8 mouse cellular contexts compared by ENCODE assay signal in the genomic region with DNA sequence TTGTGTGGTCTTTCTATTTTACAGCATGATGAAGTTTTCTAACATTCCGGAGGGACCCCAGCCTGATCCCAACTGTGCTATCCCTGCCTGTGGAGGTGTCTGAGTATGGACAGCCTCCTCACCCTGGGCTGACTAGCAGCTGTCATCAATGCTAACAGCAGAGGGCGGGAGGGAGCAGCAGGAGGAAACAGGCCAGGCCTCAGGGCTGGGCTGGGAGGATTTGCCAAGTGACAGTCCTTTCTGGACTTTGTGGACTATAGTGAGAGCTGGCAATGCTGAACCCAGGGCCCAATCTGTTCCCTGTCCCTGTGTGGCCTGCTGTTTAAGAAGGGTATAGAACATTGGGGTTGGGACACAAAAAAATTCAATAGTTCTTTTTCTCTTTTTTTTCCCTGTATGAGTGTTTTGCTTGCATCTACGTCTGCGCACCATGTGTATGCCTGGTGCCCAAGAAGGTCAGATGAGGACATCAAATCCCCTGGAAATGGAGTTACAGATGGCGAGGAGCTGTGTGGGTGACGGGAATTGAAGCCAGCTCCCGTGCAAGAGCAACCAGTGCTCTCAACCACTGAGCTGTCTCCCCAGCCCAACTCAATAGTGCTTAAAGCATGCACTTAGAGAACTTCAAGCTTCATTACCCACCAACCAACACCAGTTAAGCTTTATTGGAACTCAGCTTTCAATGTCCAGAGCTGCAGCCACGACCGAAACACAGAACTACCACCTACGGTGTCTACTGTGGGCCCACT.
DNase-seq lines count a peak whose midpoint lies in the region; ATAC-seq and TF ChIP-seq lines count a peak whose summit lies in the region.

No protein-coding gene starts in this region.

- peaks cover 90% of the 10 kb centered on the region for H3K36me3 ChIP-seq in embryonic facial prominence, embryonic 13.5 days
- peaks cover 39% of the 10 kb centered on the region for H3K36me3 ChIP-seq in heart, embryonic 11.5 days (ENCODE audit: control insufficient read depth, insufficient read depth, low read length)
- peaks cover 9% of the 10 kb centered on the region; the same call in 1 of the 2 replicates for H3K36me3 ChIP-seq in liver, adult 2 months (ENCODE audit: control insufficient read depth, insufficient read depth, low read length)
- peaks cover 41% of the 10 kb centered on the region for H3K36me3 ChIP-seq in stomach, embryonic 15.5 days

- no peak for TF ChIP-seq POLR2A in liver, adult 2 months (IDR thresholded peaks at IDR 0.05; ENCODE audit: extremely low read depth, insufficient read depth, low read length)

- peak; percentile 93 for TF ChIP-seq CTCF in liver, adult 2 months (IDR thresholded peaks at IDR 0.05; ENCODE audit: low read depth, low read length)

- no peak for ATAC-seq in CD4-positive, CD25-positive, alpha-beta regulatory T cell, adult 4 months
- no peak for ATAC-seq in embryonic facial prominence, embryonic 13.5 days (ENCODE audit: insufficient number of reproducible peaks, insufficient read depth, low FRiP score, low TSS enrichment, low read depth)
- ATAC-seq in heart, embryonic 11.5 days (replicated peaks; ENCODE audit: insufficient number of reproducible peaks, low FRiP score, low TSS enrichment) = 0 out of 2 replicates have a peak, but pooled peaks have one; percentile 42
- peak; percentile 37; the same call in 1 of the 2 replicates for ATAC-seq in stomach, embryonic 15.5 days (ENCODE audit: insufficient read depth, low FRiP score, low read depth)

- H3K9me3 ChIP-seq in embryonic facial prominence, embryonic 13.5 days = no peaks in the 10 kb centered on the region
- H3K9me3 ChIP-seq in heart, embryonic 11.5 days (replicated peaks; ENCODE audit: control insufficient read depth, low read length) = no peaks in the 10 kb centered on the region
- no peaks in the 10 kb centered on the region for H3K9me3 ChIP-seq in stomach, embryonic 15.5 days

- no peak overlapping the region for H3K4me3 ChIP-seq in embryonic facial prominence, embryonic 13.5 days
- no peak overlapping the region for H3K4me3 ChIP-seq in heart, embryonic 11.5 days (ENCODE audit: low read depth, low read length)
- no peak overlapping the region for H3K4me3 ChIP-seq in liver, adult 2 months (ENCODE audit: insufficient read depth, low read depth, low read length)
- H3K4me3 ChIP-seq in stomach, embryonic 15.5 days (replicated peaks) = no peak overlapping the region

- H3K9ac ChIP-seq in embryonic facial prominence, embryonic 13.5 days = no peak overlapping the region
- no peak overlapping the region for H3K9ac ChIP-seq in heart, embryonic 11.5 days (ENCODE audit: low read depth, low read length)
- no peak overlapping the region for H3K9ac ChIP-seq in liver, adult 2 months (ENCODE audit: low read depth, low read length)
- H3K9ac ChIP-seq in stomach, embryonic 15.5 days = no peak overlapping the region

- no peaks in the 10 kb centered on the region for H3K27me3 ChIP-seq in embryonic facial prominence, embryonic 13.5 days
- H3K27me3 ChIP-seq in heart, embryonic 11.5 days (ENCODE audit: control insufficient read depth, insufficient read depth, low read length) = no peaks in the 10 kb centered on the region
- H3K27me3 ChIP-seq in liver, adult 2 months (ENCODE audit: control insufficient read depth, insufficient read depth, low read length) = no peaks in the 10 kb centered on the region
- no peaks in the 10 kb centered on the region for H3K27me3 ChIP-seq in stomach, embryonic 15.5 days (replicated peaks)

- no peak overlapping the region for H3K4me2 ChIP-seq in embryonic facial prominence, embryonic 13.5 days
- no peak overlapping the region for H3K4me2 ChIP-seq in heart, embryonic 11.5 days
- H3K4me2 ChIP-seq in stomach, embryonic 15.5 days = no peak overlapping the region

- WGBS in embryonic facial prominence, embryonic 13.5 days = 65% methylated on average over 10 of the region's 10 CpGs
- 78% methylated on average over 10 of the region's 10 CpGs for WGBS in heart, embryonic 11.5 days (ENCODE audit: insufficient replicate concordance)
- 65% methylated on average over 10 of the region's 10 CpGs for WGBS in liver, adult 2 months
- 82% methylated on average over 10 of the region's 10 CpGs for WGBS in stomach, embryonic 15.5 days

- peaks cover 23% of the 10 kb centered on the region for H3K4me1 ChIP-seq in embryonic facial prominence, embryonic 13.5 days
- peaks cover 5% of the 10 kb centered on the region; the same call in 1 of the 2 replicates for H3K4me1 ChIP-seq in heart, embryonic 11.5 days (ENCODE audit: control insufficient read depth, insufficient read depth, low read length)
- peaks cover 6% of the 10 kb centered on the region for H3K4me1 ChIP-seq in liver, adult 2 months (ENCODE audit: control insufficient read depth, insufficient read depth, low read length)
- no peaks in the 10 kb centered on the region for H3K4me1 ChIP-seq in stomach, embryonic 15.5 days

- H3K79me2 ChIP-seq in liver, adult 2 months (ENCODE audit: control insufficient read depth, insufficient read depth, low read length) = no peaks in the 10 kb centered on the region

- peak overlapping the region; percentile 49; the same call in 1 of the 2 replicates for H3K27ac ChIP-seq in embryonic facial prominence, embryonic 13.5 days
- H3K27ac ChIP-seq in heart, embryonic 11.5 days (ENCODE audit: low read depth, low read length) = no peak overlapping the region
- no peak overlapping the region for H3K27ac ChIP-seq in liver, adult 2 months (replicated peaks; ENCODE audit: insufficient read depth, low read depth, low read length)
- no peak overlapping the region for H3K27ac ChIP-seq in stomach, embryonic 15.5 days

- DNase-seq in CD4-positive, CD25-positive, alpha-beta regulatory T cell, adult 2 months (ENCODE audit: low read depth, low spot score) = peak; percentile 59
- peak; percentile 91 for DNase-seq in kidney, postnatal 10 days
- DNase-seq in liver, adult 2 months (ENCODE audit: extremely low read depth, low read depth, low spot score) = peak; percentile 78
- DNase-seq in neural tube, embryonic 10.5 days (ENCODE audit: extremely low spot score, low spot score) = peak; percentile 56

Comparison
In these comparisons a context has a peak if more than half of its experiments do, and no peak if none do; other contexts are left out.
1. ATAC-seq: peak in heart, embryonic 11.5 days (single experiment) and stomach, embryonic 15.5 days (single experiment); none in CD4-positive, CD25-positive, alpha-beta regulatory T cell, adult 4 months (single experiment) and embryonic facial prominence, embryonic 13.5 days (single experiment).
2. Peak in every context shown above with its lines, with median percentiles within 50 percentile points of each other: DNase-seq.